10 mouse cellular contexts compared by ENCODE assay signal in genomic region chr11:32587191-32588089, GRCm38 (mm10). TPM values are rescaled to one million over a fixed set of nuclear protein-coding genes. Genes with fewer than 3 reads are reported as not detected.
DNase-seq lines count a peak whose midpoint lies in the region; ATAC-seq lines count a peak whose summit lies in the region.
"Had no signal": no experiment of that assay in that cellular context is flagged by ENCODE, and none has a peak within 500 bp of the region (broad histone marks: within the 10 kb centered on the region; RNA-seq: fewer than 3 reads in every experiment).

No protein-coding gene starts in this region.

- H3K4me3 ChIP-seq in lung, embryonic 16.5 days (ENCODE audit: low read length) = no peak overlapping the region
- no peak overlapping the region for H3K4me3 ChIP-seq in embryonic facial prominence, embryonic 12.5 days
- no peak overlapping the region for H3K4me3 ChIP-seq in limb, embryonic 11.5 days (ENCODE audit: low read depth, low read length)
- H3K4me3 ChIP-seq: erythroblast, embryonic 14.5 days; megakaryocyte, embryonic 14.5 days had no signal

- no peaks in the 10 kb centered on the region for H3K36me3 ChIP-seq in lung, embryonic 16.5 days (ENCODE audit: control insufficient read depth, insufficient read depth, low read length)
- H3K36me3 ChIP-seq in embryonic facial prominence, embryonic 12.5 days = no peaks in the 10 kb centered on the region
- no peaks in the 10 kb centered on the region for H3K36me3 ChIP-seq in limb, embryonic 11.5 days (ENCODE audit: control insufficient read depth, insufficient read depth, low read length)

- H3K27me3 ChIP-seq in lung, embryonic 16.5 days (ENCODE audit: control insufficient read depth, insufficient read depth, low read depth, low read length) = no peaks in the 10 kb centered on the region
- H3K27me3 ChIP-seq in embryonic facial prominence, embryonic 12.5 days = no peaks in the 10 kb centered on the region
- no peaks in the 10 kb centered on the region for H3K27me3 ChIP-seq in limb, embryonic 11.5 days (ENCODE audit: control insufficient read depth, insufficient read depth, low read length)
- H3K27me3 ChIP-seq: megakaryocyte, embryonic 14.5 days had no signal

- H3K27ac ChIP-seq in lung, embryonic 16.5 days (ENCODE audit: low read length) = no peak overlapping the region
- H3K27ac ChIP-seq in embryonic facial prominence, embryonic 12.5 days = peak overlapping the region; percentile 65; the same call in 1 of the 2 replicates
- H3K27ac ChIP-seq in limb, embryonic 11.5 days (replicated peaks; ENCODE audit: low read depth, low read length) = peak overlapping the region; percentile 47; the same call in 1 of the 2 replicates

- no peak for DNase-seq in lung, adult 18-20 months
- DNase-seq in limb, embryonic 11.5 days (ENCODE audit: low spot score) = no peak
- DNase-seq in thymus, postnatal 0 days (ENCODE audit: low spot score) = peak; percentile 61
- DNase-seq in urinary bladder, adult 2 months (ENCODE audit: low spot score) = no peak
- DNase-seq in kidney, postnatal 4 days = no peak
- DNase-seq in cerebellum, adult 11-12 months = no peak

- H3K4me1 ChIP-seq in lung, embryonic 16.5 days (replicated peaks; ENCODE audit: control insufficient read depth, insufficient read depth, low read length) = peaks cover 4% of the 10 kb centered on the region; the same call in 1 of the 2 replicates
- H3K4me1 ChIP-seq in embryonic facial prominence, embryonic 12.5 days = peaks cover 6% of the 10 kb centered on the region
- H3K4me1 ChIP-seq in limb, embryonic 11.5 days (ENCODE audit: control insufficient read depth, insufficient read depth, low read length) = peaks cover 7% of the 10 kb centered on the region; the same call in 1 of the 2 replicates

- H3K9me3 ChIP-seq in lung, embryonic 16.5 days (ENCODE audit: control insufficient read depth, low read length) = no peaks in the 10 kb centered on the region
- no peaks in the 10 kb centered on the region for H3K9me3 ChIP-seq in embryonic facial prominence, embryonic 12.5 days
- H3K9me3 ChIP-seq in limb, embryonic 11.5 days (ENCODE audit: control insufficient read depth, low read length) = no peaks in the 10 kb centered on the region
- H3K9me3 ChIP-seq: megakaryocyte, embryonic 14.5 days had no signal

- ATAC-seq in lung, embryonic 16.5 days (ENCODE audit: low read depth) = no peak
- ATAC-seq in embryonic facial prominence, embryonic 12.5 days (ENCODE audit: insufficient number of reproducible peaks, insufficient read depth, low FRiP score, low TSS enrichment) = peak; percentile 30
- no peak for ATAC-seq in limb, embryonic 11.5 days (ENCODE audit: insufficient number of reproducible peaks, low FRiP score, low TSS enrichment, low read depth)

- WGBS in lung, embryonic 16.5 days = 65% methylated on average over 17 of the region's 17 CpGs
- 63% methylated on average over 17 of the region's 17 CpGs for WGBS in embryonic facial prominence, embryonic 12.5 days
- 71% methylated on average over 17 of the region's 17 CpGs for WGBS in limb, embryonic 11.5 days

- H3K4me2 ChIP-seq in lung, embryonic 16.5 days (ENCODE audit: low read depth, low read length) = no peak overlapping the region
- no peak overlapping the region for H3K4me2 ChIP-seq in embryonic facial prominence, embryonic 12.5 days (replicated peaks)
- H3K4me2 ChIP-seq in limb, embryonic 11.5 days (ENCODE audit: low read depth, severe bottlenecking) = no peak overlapping the region

- peak overlapping the region; percentile 26; the same call in 1 of the 2 replicates for H3K9ac ChIP-seq in lung, embryonic 16.5 days (ENCODE audit: low read length)
- H3K9ac ChIP-seq in embryonic facial prominence, embryonic 12.5 days = 0 out of 2 replicates have a peak overlapping the region, but pooled peaks have one; percentile 30
- H3K9ac ChIP-seq in limb, embryonic 11.5 days (ENCODE audit: low read length) = peak overlapping the region; percentile 27; the same call in 1 of the 2 replicates

RNA-seq across cellular contexts. Expression of gene Stk10, which starts 54.3 kb away (rescaled TPM):
- polyA plus RNA-seq in lung, embryonic 16.5 days (2015; fragmentation: Nextera tagmentation; extraction: Ambion mirVana) = 2.6 and 3.2 TPM in 2 replicates
- polyA plus RNA-seq in embryonic facial prominence, embryonic 12.5 days (2016; fragmentation: Nextera tagmentation; extraction: Ambion mirVana) = 3.1 and 3.2 TPM in 2 replicates
- 1.8 and 2.0 TPM in 2 replicates for polyA plus RNA-seq in limb, embryonic 11.5 days (2014; fragmentation: Nextera tagmentation; extraction: Ambion mirVana)
- polyA plus RNA-seq in thymus, postnatal 0 days (2015; fragmentation: Nextera tagmentation; extraction: Ambion mirVana) = 10.6 and 12.9 TPM in 2 replicates
- 6.2 and 8.5 TPM in 2 replicates for polyA plus RNA-seq in urinary bladder, adult 2 months (2012; rRNA removed)

RNA-seq across cellular contexts. Expression of gene Fbxw11, which starts 55.1 kb away (rescaled TPM):
- polyA plus RNA-seq in lung, embryonic 16.5 days (2015; fragmentation: Nextera tagmentation; extraction: Ambion mirVana) = 74.1 and 80.5 TPM in 2 replicates
- 90.2 and 90.4 TPM in 2 replicates for polyA plus RNA-seq in embryonic facial prominence, embryonic 12.5 days (2016; fragmentation: Nextera tagmentation; extraction: Ambion mirVana)
- polyA plus RNA-seq in limb, embryonic 11.5 days (2014; fragmentation: Nextera tagmentation; extraction: Ambion mirVana) = 89.4 and 92.6 TPM in 2 replicates
- 42.1 and 49.1 TPM in 2 replicates for polyA plus RNA-seq in thymus, postnatal 0 days (2015; fragmentation: Nextera tagmentation; extraction: Ambion mirVana)
- polyA plus RNA-seq in urinary bladder, adult 2 months (2012; rRNA removed) = 49.2 and 52.7 TPM in 2 replicates

RNA-seq across cellular contexts. Expression of gene Efcab9, which starts 55.6 kb away (rescaled TPM):
- 0.79 TPM in 1 of 2 replicates, not detected in the other for polyA plus RNA-seq in lung, embryonic 16.5 days (2015; fragmentation: Nextera tagmentation; extraction: Ambion mirVana)
- polyA plus RNA-seq in embryonic facial prominence, embryonic 12.5 days (2016; fragmentation: Nextera tagmentation; extraction: Ambion mirVana) = 0.32 and 0.36 TPM in 2 replicates
- polyA plus RNA-seq in limb, embryonic 11.5 days (2014; fragmentation: Nextera tagmentation; extraction: Ambion mirVana) = not detected in 2 replicates
- polyA plus RNA-seq in thymus, postnatal 0 days (2015; fragmentation: Nextera tagmentation; extraction: Ambion mirVana) = 1.9 and 2.1 TPM in 2 replicates
- 0.76 and 1.3 TPM in 2 replicates for polyA plus RNA-seq in urinary bladder, adult 2 months (2012; rRNA removed)
- polyA plus RNA-seq: erythroblast, embryonic 14.5 days had no signal
